Mouse (Mus musculus): Measurements from ENCODE around the gene Rnase9.

DNA sequence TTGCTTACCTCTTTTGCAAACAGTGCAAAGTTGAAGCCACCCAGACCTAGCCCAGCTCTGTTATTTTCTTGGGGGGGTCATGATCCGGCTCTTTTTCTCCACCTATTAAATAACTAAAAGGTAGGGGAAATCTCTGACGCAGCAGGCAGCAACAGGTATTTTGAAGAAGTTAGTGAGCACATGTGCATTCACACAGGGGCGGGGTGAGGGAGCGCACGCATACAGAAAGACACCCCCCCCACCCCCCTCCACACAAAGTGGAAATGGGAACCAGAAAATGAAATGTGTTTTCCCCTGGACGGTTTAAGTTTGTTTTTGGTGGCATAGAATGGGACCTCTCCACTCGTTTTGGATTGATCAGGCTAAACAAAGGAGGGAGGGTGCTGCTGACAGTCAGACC lies 42.1 kb upstream of the Rnase9 start:
- TF ChIP-seq CTCF (IDR thresholded peaks at IDR 0.05; ENCODE audit: low read depth) (no peak), EP300 (IDR thresholded peaks at IDR 0.05; ENCODE audit: low read depth) (no peak)

Data from liver, postnatal 0 days (tissue).